Mouse (Mus musculus) olfactory bulb, adult 2 months (tissue): Measurements from ENCODE around the gene Plin2. TPM values are rescaled to one million over a fixed set of nuclear protein-coding genes. Genes with fewer than 3 reads are reported as not detected.
"Not testable (repeated sequence)": the region's sequence is repeated elsewhere in the genome, so short reads cannot be mapped to it uniquely, and the experiment has no call there.

Source experiments
- H3K27ac ChIP-seq: fragments of 200-500 bp; 2 replicates; pipeline ENCODE4 v1.5.1; 2012; ENCODE audit warnings: low read depth, low read length; ENCODE audit not compliant: insufficient read depth
- H3K4me1 ChIP-seq: fragments of 200-500 bp; 2 replicates; pipeline ENCODE4 v1.6.1; 2012; ENCODE audit warnings: low read length; ENCODE audit not compliant: control insufficient read depth, insufficient read depth
- H3K4me3 ChIP-seq: fragments of 200-500 bp; 2 replicates; pipeline ENCODE4 v1.5.1; 2012; ENCODE audit warnings: mild to moderate bottlenecking, low read depth, low read length, moderate library complexity; ENCODE audit not compliant: insufficient read depth
- CTCF ChIP-seq: fragments of 200-500 bp; IDR thresholded peaks from 2 replicates; pipeline ENCODE4 v1.5.1; 2012; ENCODE audit warnings: low read depth, mild to moderate bottlenecking, low read length, moderate library complexity; ENCODE audit not compliant: insufficient read depth
- POLR2A ChIP-seq: fragments of 200-500 bp; IDR thresholded peaks from 2 replicates; pipeline ENCODE4 v1.6.1; 2012; ENCODE audit warnings: mild to moderate bottlenecking, low read depth, low read length, moderate library complexity; ENCODE audit not compliant: insufficient read depth
- WGBS: fragments of 180-500 bp; shearing (Covaris S2); methylation state at CpG from one replicate; pipeline ENCODE4 v1.1.7; 2018; 5-methylcytosine and 5-hydroxymethylcytosine counted together
- polyA plus RNA-seq: library from polyadenylated mRNA; stranded (reverse); fragments of >200 nt; gene quantifications from 2 replicates; pipeline ENCODE4 v1.2.4, GENCODE M21; 2012; ENCODE audit warnings: low replicate concordance; ENCODE audit not compliant: missing spikeins, insufficient read depth, insufficient read length

The Plin2 gene
- polyA plus RNA-seq, 1 experiment = not detected

DNA sequence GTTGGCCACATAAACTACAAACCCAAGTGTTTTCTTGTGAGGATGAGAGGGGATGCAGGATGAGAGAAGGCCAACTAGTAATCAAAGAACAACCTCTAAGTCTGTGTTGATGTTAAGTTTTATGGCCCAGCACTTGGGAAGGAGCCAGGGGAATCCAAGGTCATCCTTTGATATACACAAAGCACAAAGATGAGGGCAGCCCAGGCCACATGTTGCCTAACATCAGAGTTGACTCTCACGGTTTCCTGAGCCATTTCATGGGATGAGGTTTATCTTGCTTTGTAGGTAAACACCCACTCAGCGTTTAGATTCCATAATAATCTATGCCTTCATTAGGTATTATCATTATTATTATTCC is 16.1 kb upstream of the Plin2 start:
- Histone ChIP-seq H3K27ac (no peak overlapping the region), H3K4me1 (no peaks in the 10 kb centered on the region), H3K4me3 (no peak overlapping the region)
- TF ChIP-seq POLR2A (no peak), CTCF (no peak)
- WGBS = 72% methylated on average over 2 of the region's 2 CpGs

DNA sequence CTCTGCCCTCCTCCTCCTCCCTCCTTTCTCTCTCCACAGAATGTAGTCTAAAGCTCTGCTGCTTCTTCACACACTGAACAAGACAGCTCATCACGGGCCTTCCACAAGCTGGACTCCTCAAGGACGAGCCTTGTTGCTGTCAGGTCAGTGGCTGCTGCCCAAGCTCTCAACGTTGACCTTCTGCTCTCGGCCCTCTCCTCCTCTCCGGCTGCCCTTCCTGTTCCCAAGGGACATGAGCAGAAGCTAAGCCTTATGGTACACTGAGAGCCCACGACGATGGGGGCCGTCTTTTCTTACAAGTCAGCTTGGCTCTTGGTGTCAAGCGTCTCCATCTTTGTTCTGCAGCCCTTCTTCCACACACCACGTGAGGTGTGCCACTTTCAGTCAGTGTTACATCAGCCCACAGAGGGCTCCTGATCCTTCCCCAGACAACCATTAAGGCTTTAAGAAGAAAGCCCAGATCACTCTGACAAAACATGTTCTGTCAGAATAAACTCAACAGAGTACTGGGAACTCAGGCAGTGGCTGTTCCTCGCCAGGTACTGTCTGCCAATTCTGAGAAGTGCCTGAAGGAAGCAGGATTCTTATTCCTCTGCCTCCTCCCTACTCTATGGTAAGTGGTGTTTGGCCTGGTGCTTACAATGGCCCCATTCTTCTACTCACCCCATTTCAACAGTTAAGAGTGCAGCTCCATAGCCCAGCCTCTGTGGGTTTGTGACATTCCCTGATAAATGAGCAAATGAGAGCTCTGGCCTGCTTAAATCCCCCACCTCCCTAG is 15.6 kb upstream of the Plin2 start:
- TF ChIP-seq CTCF = no peak
- TF ChIP-seq POLR2A = no peak
- Histone ChIP-seq H3K27ac (no peak overlapping the region), H3K4me1 (no peaks in the 10 kb centered on the region), H3K4me3 (no peak overlapping the region)
- 74% methylated on average over 11 of the region's 11 CpGs for WGBS

DNA sequence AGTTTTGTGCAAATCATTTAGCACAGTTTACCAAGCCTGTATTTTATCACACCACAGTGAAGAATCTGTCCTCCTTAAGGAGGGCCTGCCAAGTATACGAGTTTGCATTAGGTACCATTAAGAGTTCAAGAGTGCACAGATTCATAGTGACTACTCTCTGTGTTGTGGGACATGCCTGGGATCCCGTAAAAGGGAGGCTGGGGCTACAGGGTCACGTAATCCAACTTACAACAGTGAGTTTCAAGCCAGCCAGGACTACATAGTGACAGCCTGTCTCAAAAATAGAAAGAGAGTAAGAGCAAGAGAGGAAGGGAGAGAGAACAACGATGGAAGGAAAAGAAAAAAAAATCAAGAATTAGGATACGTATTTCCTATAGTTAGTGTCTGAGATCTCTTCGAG is 14.9 kb upstream of the Plin2 start:
- Histone ChIP-seq H3K27ac (no peak overlapping the region), H3K4me1 (no peaks in the 10 kb centered on the region), H3K4me3 (no peak overlapping the region)
- TF ChIP-seq CTCF (no peak), POLR2A (no peak)
- WGBS = 90% methylated on average over 6 of the region's 6 CpGs

DNA sequence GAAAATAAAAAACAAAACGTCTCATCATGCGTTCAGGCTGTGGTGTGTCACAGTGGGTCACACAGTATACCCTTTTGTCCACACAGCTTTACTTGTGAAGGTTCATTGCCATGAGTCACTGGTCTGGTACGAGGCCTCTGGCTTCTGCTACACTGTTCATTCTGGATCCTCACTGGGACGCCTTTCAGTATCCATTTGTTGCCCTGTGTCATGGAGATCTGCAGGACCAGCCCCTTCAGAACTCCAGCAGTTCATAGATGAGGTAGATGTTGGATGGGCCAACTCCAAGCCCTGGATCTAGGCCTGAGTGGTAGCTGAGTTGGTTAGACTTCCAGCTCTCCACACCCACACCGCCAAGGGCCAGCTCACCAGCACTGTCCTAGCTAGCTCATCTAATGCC is 13.9 kb upstream of the Plin2 start:
- H3K4me3 ChIP-seq = no peak overlapping the region
- 90% methylated on average over 5 of the region's 5 CpGs for WGBS
- no peak for TF ChIP-seq CTCF
- TF ChIP-seq POLR2A = no peak
- no peak overlapping the region for H3K27ac ChIP-seq
- no peaks in the 10 kb centered on the region for H3K4me1 ChIP-seq

DNA sequence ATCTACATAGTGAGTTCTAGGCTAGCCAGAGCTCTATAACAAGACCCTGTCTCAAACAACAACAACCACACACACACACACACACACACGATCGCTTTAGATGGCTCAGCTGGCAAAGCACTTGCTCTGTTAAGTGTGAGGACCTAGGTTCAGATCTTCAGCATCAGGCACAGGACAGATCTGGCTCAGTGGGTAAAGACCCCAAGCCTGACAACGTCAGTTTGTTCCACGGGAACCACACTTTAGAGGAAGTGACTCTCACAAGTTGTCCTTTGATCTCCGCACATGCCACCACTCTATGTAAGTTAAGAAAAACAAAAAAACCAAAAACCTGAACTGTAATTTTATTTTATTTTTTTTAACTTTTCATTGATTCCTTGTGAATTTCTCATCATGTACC is 13.4 kb upstream of the Plin2 start:
- TF ChIP-seq CTCF = no peak
- no peak for TF ChIP-seq POLR2A
- no peak overlapping the region for H3K4me3 ChIP-seq
- H3K4me1 ChIP-seq = no peaks in the 10 kb centered on the region
- WGBS = 95% methylated on average over 5 of the region's 5 CpGs
- no peak overlapping the region for H3K27ac ChIP-seq

DNA sequence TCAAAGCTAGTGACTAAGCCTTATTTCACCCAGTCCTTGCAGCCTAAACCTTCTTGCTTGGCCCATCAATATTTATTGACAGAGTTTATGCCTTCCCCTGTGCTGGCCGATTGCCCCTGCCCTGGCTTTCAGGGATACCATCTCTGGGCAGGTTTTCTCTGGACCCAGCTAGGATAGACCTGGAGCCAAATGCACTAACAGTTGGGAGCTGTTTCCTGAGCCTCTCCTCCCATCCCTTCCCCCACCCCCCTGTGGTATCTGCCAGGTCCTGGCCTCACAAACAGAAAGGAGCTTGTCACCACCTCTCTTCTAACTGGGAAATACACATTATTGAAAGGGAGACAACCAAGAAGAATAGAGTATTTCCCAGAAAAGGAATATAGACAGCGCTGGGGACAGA is 12.0 kb upstream of the Plin2 start:
- no peak overlapping the region for H3K27ac ChIP-seq
- TF ChIP-seq CTCF (no peak), POLR2A (no peak)
- no peaks in the 10 kb centered on the region for H3K4me1 ChIP-seq
- H3K4me3 ChIP-seq = no peak overlapping the region
- 79% methylated on average over 2 of the region's 2 CpGs for WGBS

DNA sequence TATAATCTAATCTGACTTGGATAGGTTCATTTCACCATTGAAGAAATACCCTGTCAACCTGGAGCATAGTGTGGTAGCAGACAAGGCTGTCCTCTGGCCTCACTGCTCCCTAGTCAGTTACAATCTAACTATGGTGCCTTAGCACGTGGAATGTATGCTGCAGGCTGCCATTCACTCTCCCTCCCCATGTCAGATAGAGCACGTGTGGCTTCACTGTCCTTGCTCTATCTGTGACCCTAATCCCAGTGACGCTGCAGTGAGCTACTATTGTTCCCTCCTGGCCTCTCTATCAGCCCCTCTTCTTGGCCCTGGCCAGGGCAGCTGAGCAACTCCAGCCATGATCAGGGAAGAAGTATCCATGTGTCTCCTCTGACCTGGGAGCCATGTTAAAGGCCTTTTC is 11.6 kb upstream of the Plin2 start:
- TF ChIP-seq POLR2A (no peak), CTCF (no peak)
- 56% methylated on average over 3 of the region's 3 CpGs for WGBS
- H3K4me1 ChIP-seq = no peaks in the 10 kb centered on the region
- no peak overlapping the region for H3K4me3 ChIP-seq
- H3K27ac ChIP-seq = no peak overlapping the region

DNA sequence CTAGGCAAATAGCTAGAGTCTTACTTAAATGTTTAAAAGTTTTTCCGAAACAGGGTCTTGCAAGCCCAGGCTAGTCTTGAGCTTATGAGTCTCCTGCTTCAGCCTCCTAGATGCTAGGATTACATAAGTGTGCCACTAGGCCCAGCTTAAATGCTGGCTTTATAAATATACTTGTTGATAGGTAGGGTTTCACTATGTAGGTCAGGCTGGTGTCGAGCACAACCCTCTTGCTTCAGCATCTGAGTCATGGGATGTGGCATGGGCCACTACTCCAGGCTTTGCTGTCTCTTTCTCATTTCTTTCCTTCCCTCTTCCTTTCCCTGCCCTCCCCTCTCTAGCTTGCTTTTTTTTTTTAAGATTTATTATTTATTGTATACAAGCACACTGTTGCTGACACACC is 9.8 kb upstream of the Plin2 start:
- Histone ChIP-seq H3K4me1 (no peaks in the 10 kb centered on the region), H3K27ac (no peak overlapping the region), H3K4me3 (no peak overlapping the region)
- TF ChIP-seq POLR2A (no peak), CTCF (no peak)
- 92% methylated on average over 2 of the region's 2 CpGs for WGBS

DNA sequence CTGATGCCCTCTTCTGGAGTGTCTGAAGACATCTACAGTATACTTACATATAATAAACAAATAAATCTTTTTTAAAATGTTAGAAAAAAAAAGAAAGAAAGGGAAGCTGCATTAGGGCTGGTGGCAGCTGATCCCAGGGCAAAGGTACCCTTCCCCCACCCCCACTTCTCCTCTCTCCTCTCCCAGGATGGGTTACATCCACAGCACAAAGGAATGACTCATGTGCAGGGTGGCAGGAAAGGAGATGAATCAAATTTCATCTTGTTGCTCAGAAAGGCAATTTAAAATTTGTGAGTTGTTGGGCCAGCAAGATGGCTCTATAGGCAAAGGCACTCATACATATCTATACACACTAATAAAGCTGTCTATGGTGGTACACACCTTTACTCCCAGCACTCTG is 6.9 kb upstream of the Plin2 start:
- Histone ChIP-seq H3K4me3 (no peak overlapping the region), H3K4me1 (no peaks in the 10 kb centered on the region), H3K27ac (no peak overlapping the region)
- TF ChIP-seq CTCF (no peak), POLR2A (no peak)

DNA sequence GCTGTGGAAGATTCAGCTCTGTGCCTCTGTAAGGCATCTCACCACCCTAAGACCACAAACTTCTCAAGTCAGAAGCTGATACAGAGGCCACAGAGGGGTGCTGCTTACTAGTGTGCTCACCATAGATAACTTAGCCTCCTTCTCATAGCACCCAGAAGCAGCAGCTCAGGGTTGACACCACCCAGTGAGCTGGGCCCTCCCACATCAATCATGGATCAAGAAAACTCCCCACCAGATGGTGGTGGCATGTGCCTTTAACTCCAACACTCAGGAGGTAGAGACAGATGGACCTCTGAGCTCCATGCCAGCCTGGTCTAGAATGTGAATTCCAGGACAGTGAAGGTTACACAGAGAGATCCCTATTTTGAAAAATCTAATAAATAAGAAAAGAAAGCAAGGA is 4.9 kb upstream of the Plin2 start:
- not testable (repeated sequence) for H3K27ac ChIP-seq, H3K4me1 ChIP-seq

DNA sequence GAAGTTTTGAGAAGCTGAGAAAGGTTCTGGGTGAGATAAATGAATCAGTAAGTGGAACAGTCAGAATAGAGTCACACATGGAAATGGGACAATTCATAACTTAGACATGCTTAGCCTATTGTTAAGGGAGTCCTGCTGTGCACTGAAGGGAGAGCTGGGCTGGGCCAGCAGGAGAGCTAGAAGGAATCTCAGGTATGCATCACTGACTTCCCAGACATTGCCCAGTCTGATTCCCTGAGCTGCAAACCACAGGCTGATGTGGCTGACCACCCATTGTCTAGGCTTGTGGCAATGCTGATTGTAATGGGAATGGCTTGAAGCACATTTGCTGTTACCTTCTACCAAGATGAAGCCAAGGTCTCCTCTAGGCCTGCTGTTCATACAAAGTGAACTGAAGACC is 4.3 kb upstream of the Plin2 start:
- not testable (repeated sequence) for H3K4me3 ChIP-seq, H3K4me1 ChIP-seq, H3K27ac ChIP-seq

More for the DNA sequence above, 4.9 kb upstream of the Plin2 start:
- not testable (repeated sequence) for H3K4me3 ChIP-seq
